Mouse (Mus musculus) heart, postnatal 0 days (tissue): Measurements from ENCODE around the gene 3110082J24Rik.

Source experiments
- CTCF ChIP-seq: IDR thresholded peaks from 2 replicates; pipeline ENCODE4 v1.5.1; 2016; ENCODE audit warnings: antibody characterized with exemption, control low read depth, low read depth
- EP300 ChIP-seq: IDR thresholded peaks from 2 replicates; pipeline ENCODE4 v1.6.1; 2016; ENCODE audit warnings: antibody characterized with exemption, low read depth

- TF ChIP-seq CTCF: no peak
- TF ChIP-seq EP300: no peak
These were observed 2.5 kb downstream of the 3110082J24Rik start for GRCm38 (mm10) chr5:30103340-30103739.
